Mouse (Mus musculus): ENCODE measurements at regions not wholly inside any gene's neighbourhood (a gene's known extent, or its start where the extent isn't known, plus 50 kb on each side); places are given as distances from the start of the nearest gene placed in this dataset.

DNA sequence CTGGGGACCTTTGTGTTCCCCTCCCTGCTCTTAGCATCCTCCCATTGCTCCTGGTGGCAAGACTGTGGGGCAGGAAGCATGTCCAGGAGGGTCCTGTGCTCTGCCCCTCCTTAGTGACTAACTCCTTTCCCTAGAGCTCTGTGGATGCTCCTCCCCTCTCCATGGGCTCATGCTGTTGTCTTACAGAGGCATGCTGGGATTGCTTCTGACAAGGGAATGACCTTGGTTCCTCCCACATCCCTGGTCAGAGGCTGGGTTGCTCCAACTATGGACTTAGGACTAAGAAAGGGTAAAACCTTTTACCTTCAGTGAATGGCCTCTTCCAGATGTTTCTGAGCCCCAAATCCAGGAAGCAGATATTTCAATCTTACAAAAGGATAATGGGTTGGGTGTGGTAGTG lies 62.3 kb upstream of the Zc3h12a start:
- TF ChIP-seq HCFC1 (IDR thresholded peaks at IDR 0.05; ENCODE audit: borderline replicate concordance, insufficient read depth, low read length), result no peak
- no peak for TF ChIP-seq ZC3H11A (IDR thresholded peaks at IDR 0.05; ENCODE audit: borderline replicate concordance, low read depth, low read length)
- TF ChIP-seq ZNF384 (IDR thresholded peaks at IDR 0.05; ENCODE audit: low read depth, low read length), result no peak
- TF ChIP-seq MAFK (IDR thresholded peaks at IDR 0.05; ENCODE audit: insufficient read depth, low read depth, low read length), result no peak

All from ES-E14 (cell line).